Mouse (Mus musculus): ENCODE data around the gene Elf5.

The Elf5 gene

GRCm38 (mm10) chr2:103466984-103467588 lies 55.6 kb downstream of the Elf5 start:
- in situ Hi-C loops (cut with MboI, MseI), result no loop called here

GRCm38 (mm10) chr2:103473362-103473761 lies 61.9 kb downstream of the Elf5 start:
- in situ Hi-C loops (cut with MboI, MseI), result no loop called here

GRCm38 (mm10) chr2:103476180-103476579 lies 64.7 kb downstream of the Elf5 start:
- in situ Hi-C loops (cut with MboI, MseI), result no loop called here

GRCm38 (mm10) chr2:103476657-103477056 lies 65.2 kb downstream of the Elf5 start:
- in situ Hi-C loops (cut with MboI, MseI), result no loop called here

- in situ Hi-C loops (cut with MboI, MseI), result no loop called here
Measured at GRCm38 (mm10) chr2:103477456-103477855, 66.0 kb downstream of the Elf5 start.

GRCm38 (mm10) chr2:103478326-103478725 lies 66.8 kb downstream of the Elf5 start:
- in situ Hi-C loops (cut with MboI, MseI), result no loop called here

GRCm38 (mm10) chr2:103480240-103480639 lies 68.8 kb downstream of the Elf5 start:
- in situ Hi-C loops (cut with MboI, MseI), result no loop called here

- in situ Hi-C loops (cut with MboI, MseI), result no loop called here
Measured at GRCm38 (mm10) chr2:103480871-103481270, 69.4 kb downstream of the Elf5 start.

GRCm38 (mm10) chr2:103481314-103482231 lies 70.1 kb downstream of the Elf5 start:
- in situ Hi-C loops (cut with MboI, MseI), result no loop called here

GRCm38 (mm10) chr2:103483289-103483985 lies 71.9 kb downstream of the Elf5 start:
- in situ Hi-C loops (cut with MboI, MseI), result no loop called here

GRCm38 (mm10) chr2:103483986-103484520 lies 72.6 kb downstream of the Elf5 start:
- in situ Hi-C loops (cut with MboI, MseI), result no loop called here

GRCm38 (mm10) chr2:103484617-103485401 lies 73.3 kb downstream of the Elf5 start, which contains the start of gene Cat:
TSS of gene Cat (minus strand) at chr2:103485160.
- in situ Hi-C loops (cut with MboI, MseI), result no loop called here

GRCm38 (mm10) chr2:103492526-103492925 lies 81.0 kb downstream of the Elf5 start:
- in situ Hi-C loops (cut with MboI, MseI), result no loop called here

- in situ Hi-C loops (cut with MboI, MseI), result no loop called here
Measured at GRCm38 (mm10) chr2:103493827-103494226, 82.3 kb downstream of the Elf5 start.

- in situ Hi-C loops (cut with MboI, MseI), result no loop called here
Measured at GRCm38 (mm10) chr2:103495633-103496418, 84.3 kb downstream of the Elf5 start.

Measured in T-helper 17 cell (primary cell).